Mouse (Mus musculus): Measurements from ENCODE around the gene Aox4.

- TF ChIP-seq CEBPB (IDR thresholded peaks at IDR 0.05; ENCODE audit: insufficient read depth, poor library complexity, severe bottlenecking) (no peak), POLR2A (IDR thresholded peaks at IDR 0.05; ENCODE audit: insufficient read length, low read depth) (no peak), MYOG (IDR thresholded peaks at IDR 0.05; ENCODE audit: control insufficient read depth in 1 of 3, insufficient read depth in 1 of 3, insufficient read length in 2 of 3, low read depth in 2 of 3) (peak in 2 of 3 experiments; percentile 84 to 97), SRF (IDR thresholded peaks at IDR 0.05; ENCODE audit: control insufficient read depth, insufficient read length, low read depth) (no peak), USF1 (IDR thresholded peaks at IDR 0.05; ENCODE audit: low read depth) (no peak), MAX (IDR thresholded peaks at IDR 0.05; ENCODE audit: low read depth) (no peak)
These were observed 93.5 kb downstream of the Aox4 start for GRCm38 (mm10) chr1:58303726-58304125.
